Mouse (Mus musculus): ENCODE results near the gene Nqo2. TPM values are rescaled to one million over a fixed set of nuclear protein-coding genes. Genes with fewer than 3 reads are reported as not detected.
A peak's percentile ranks its signal among the peaks of the same experiment; 100 is the strongest.

Nqo2 gene
- polyA plus RNA-seq (2014; fragmentation: Nextera tagmentation; extraction: Ambion mirVana): 29.6 and 35.1 TPM in 2 replicates

GRCm38 (mm10) chr13:33964206-33965046 is at the start of gene Nqo2:
Gene Nqo2 (plus strand): TSS chr13:33964687.
- peak within 1 kb of the TSS; percentile 64 for H3K4me3 ChIP-seq (ENCODE audit: low read depth, low read length)
- peak within 1 kb of the TSS; percentile 82 for H3K9ac ChIP-seq (ENCODE audit: low read depth, low read length)
- H3K9me3 ChIP-seq (replicated peaks; ENCODE audit: control insufficient read depth, low read length): no peaks in the 10 kb centered on the region
- H3K27ac ChIP-seq (ENCODE audit: low read depth, low read length): peak within 1 kb of the TSS; percentile 94
- H3K27me3 ChIP-seq (ENCODE audit: control insufficient read depth, insufficient read depth, low read length): no peaks in the 10 kb centered on the region
- peak; percentile 79 for ATAC-seq (replicated peaks; ENCODE audit: insufficient number of reproducible peaks, low FRiP score, low TSS enrichment)
- H3K4me1 ChIP-seq (ENCODE audit: control insufficient read depth, insufficient read depth, low read length): peaks cover 6% of the 10 kb centered on the region
- WGBS (ENCODE audit: insufficient replicate concordance): 1% methylated on average over 22 of the region's 22 CpGs
- no peaks in the 10 kb centered on the region for H3K36me3 ChIP-seq (ENCODE audit: control insufficient read depth, insufficient read depth, low read length)
- peak within 1 kb of the TSS; percentile 68 for H3K4me2 ChIP-seq

GRCm38 (mm10) chr13:33921041-33921440 is 43.4 kb upstream of the Nqo2 start:
- H3K9ac ChIP-seq (ENCODE audit: low read depth, low read length): no peak overlapping the region

GRCm38 (mm10) chr13:33921699-33922098 is 42.8 kb upstream of the Nqo2 start:
- Histone ChIP-seq H3K4me2 (no peak overlapping the region), H3K4me3 (ENCODE audit: low read depth, low read length) (no peak overlapping the region), H3K9ac (ENCODE audit: low read depth, low read length) (no peak overlapping the region), H3K27me3 (ENCODE audit: control insufficient read depth, insufficient read depth, low read length) (no peaks in the 10 kb centered on the region), H3K27ac (ENCODE audit: low read depth, low read length) (no peak overlapping the region), H3K36me3 (ENCODE audit: control insufficient read depth, insufficient read depth, low read length) (peaks cover 14% of the 10 kb centered on the region), H3K4me1 (ENCODE audit: control insufficient read depth, insufficient read depth, low read length) (no peaks in the 10 kb centered on the region), H3K9me3 (replicated peaks; ENCODE audit: control insufficient read depth, low read length) (no peaks in the 10 kb centered on the region)
- ATAC-seq (replicated peaks; ENCODE audit: insufficient number of reproducible peaks, low FRiP score, low TSS enrichment): no peak
- whole genome bisulfite sequencing (ENCODE audit: insufficient replicate concordance): 68% methylated on average over 5 of the region's 5 CpGs

More at GRCm38 (mm10) chr13:33921041-33921440, 43.4 kb upstream of the Nqo2 start:
- ATAC-seq (replicated peaks; ENCODE audit: insufficient number of reproducible peaks, low FRiP score, low TSS enrichment): no peak
- Histone ChIP-seq H3K36me3 (ENCODE audit: control insufficient read depth, insufficient read depth, low read length) (peaks cover 14% of the 10 kb centered on the region), H3K27me3 (ENCODE audit: control insufficient read depth, insufficient read depth, low read length) (no peaks in the 10 kb centered on the region), H3K27ac (ENCODE audit: low read depth, low read length) (no peak overlapping the region), H3K4me3 (ENCODE audit: low read depth, low read length) (no peak overlapping the region), H3K9me3 (replicated peaks; ENCODE audit: control insufficient read depth, low read length) (no peaks in the 10 kb centered on the region), H3K4me1 (ENCODE audit: control insufficient read depth, insufficient read depth, low read length) (no peaks in the 10 kb centered on the region), H3K4me2 (no peak overlapping the region)
- 79% methylated on average over 6 of the region's 6 CpGs for WGBS (ENCODE audit: insufficient replicate concordance)

- H3K9me3 ChIP-seq (replicated peaks; ENCODE audit: control insufficient read depth, low read length): no peaks in the 10 kb centered on the region
- no peak overlapping the region for H3K27ac ChIP-seq (ENCODE audit: low read depth, low read length)
- no peaks in the 10 kb centered on the region for H3K27me3 ChIP-seq (ENCODE audit: control insufficient read depth, insufficient read depth, low read length)
- H3K36me3 ChIP-seq (ENCODE audit: control insufficient read depth, insufficient read depth, low read length): no peaks in the 10 kb centered on the region
- no peak overlapping the region for H3K4me3 ChIP-seq (ENCODE audit: low read depth, low read length)
- no peak for ATAC-seq (replicated peaks; ENCODE audit: insufficient number of reproducible peaks, low FRiP score, low TSS enrichment)
- no peaks in the 10 kb centered on the region; the same call in 1 of the 2 replicates for H3K4me1 ChIP-seq (ENCODE audit: control insufficient read depth, insufficient read depth, low read length)
- no peak overlapping the region for H3K9ac ChIP-seq (ENCODE audit: low read depth, low read length)
- WGBS (ENCODE audit: insufficient replicate concordance): 71% methylated on average over 2 of the region's 2 CpGs
- H3K4me2 ChIP-seq: no peak overlapping the region
Measured at GRCm38 (mm10) chr13:33930281-33930680, 34.2 kb upstream of the Nqo2 start.

GRCm38 (mm10) chr13:33930912-33931311 is 33.6 kb upstream of the Nqo2 start:
- H3K4me1 ChIP-seq (ENCODE audit: control insufficient read depth, insufficient read depth, low read length): no peaks in the 10 kb centered on the region; the same call in 1 of the 2 replicates

GRCm38 (mm10) chr13:33934743-33935142 is 29.7 kb upstream of the Nqo2 start:
- H3K4me1 ChIP-seq (ENCODE audit: control insufficient read depth, insufficient read depth, low read length): no peaks in the 10 kb centered on the region; the same call in 1 of the 2 replicates
- no peak overlapping the region for H3K9ac ChIP-seq (ENCODE audit: low read depth, low read length)
- no peak for ATAC-seq (replicated peaks; ENCODE audit: insufficient number of reproducible peaks, low FRiP score, low TSS enrichment)
- WGBS (ENCODE audit: insufficient replicate concordance): 63% methylated on average over 6 of the region's 6 CpGs
- no peaks in the 10 kb centered on the region for H3K27me3 ChIP-seq (ENCODE audit: control insufficient read depth, insufficient read depth, low read length)
- H3K36me3 ChIP-seq (ENCODE audit: control insufficient read depth, insufficient read depth, low read length): no peaks in the 10 kb centered on the region
- no peak overlapping the region for H3K27ac ChIP-seq (ENCODE audit: low read depth, low read length)
- no peaks in the 10 kb centered on the region for H3K9me3 ChIP-seq (replicated peaks; ENCODE audit: control insufficient read depth, low read length)
- peak overlapping the region; percentile 82 for H3K4me2 ChIP-seq
- no peak overlapping the region for H3K4me3 ChIP-seq (ENCODE audit: low read depth, low read length)

More at GRCm38 (mm10) chr13:33930912-33931311, 33.6 kb upstream of the Nqo2 start:
- no peaks in the 10 kb centered on the region for H3K27me3 ChIP-seq (ENCODE audit: control insufficient read depth, insufficient read depth, low read length)
- H3K4me2 ChIP-seq: no peak overlapping the region
- no peak for ATAC-seq (replicated peaks; ENCODE audit: insufficient number of reproducible peaks, low FRiP score, low TSS enrichment)
- no peak overlapping the region for H3K4me3 ChIP-seq (ENCODE audit: low read depth, low read length)
- no peaks in the 10 kb centered on the region for H3K9me3 ChIP-seq (replicated peaks; ENCODE audit: control insufficient read depth, low read length)
- H3K36me3 ChIP-seq (ENCODE audit: control insufficient read depth, insufficient read depth, low read length): no peaks in the 10 kb centered on the region
- 82% methylated on average over 3 of the region's 3 CpGs for WGBS (ENCODE audit: insufficient replicate concordance)
- no peak overlapping the region for H3K27ac ChIP-seq (ENCODE audit: low read depth, low read length)
- H3K9ac ChIP-seq (ENCODE audit: low read depth, low read length): no peak overlapping the region

- H3K4me3 ChIP-seq (ENCODE audit: low read depth, low read length): peak overlapping the region; percentile 72
- ATAC-seq (replicated peaks; ENCODE audit: insufficient number of reproducible peaks, low FRiP score, low TSS enrichment): peak; percentile 73
Measured at GRCm38 (mm10) chr13:33935465-33936181, 28.9 kb upstream of the Nqo2 start.

GRCm38 (mm10) chr13:33937151-33937550 is 27.3 kb upstream of the Nqo2 start:
- ATAC-seq (replicated peaks; ENCODE audit: insufficient number of reproducible peaks, low FRiP score, low TSS enrichment): no peak
- H3K9me3 ChIP-seq (replicated peaks; ENCODE audit: control insufficient read depth, low read length): no peaks in the 10 kb centered on the region
- 44% methylated on average over 5 of the region's 5 CpGs for WGBS (ENCODE audit: insufficient replicate concordance)
- H3K4me2 ChIP-seq: no peak overlapping the region
- no peaks in the 10 kb centered on the region for H3K36me3 ChIP-seq (ENCODE audit: control insufficient read depth, insufficient read depth, low read length)
- H3K27ac ChIP-seq (ENCODE audit: low read depth, low read length): no peak overlapping the region
- no peak overlapping the region for H3K4me3 ChIP-seq (ENCODE audit: low read depth, low read length)
- no peak overlapping the region for H3K9ac ChIP-seq (ENCODE audit: low read depth, low read length)
- no peaks in the 10 kb centered on the region for H3K27me3 ChIP-seq (ENCODE audit: control insufficient read depth, insufficient read depth, low read length)
- no peaks in the 10 kb centered on the region; the same call in 1 of the 2 replicates for H3K4me1 ChIP-seq (ENCODE audit: control insufficient read depth, insufficient read depth, low read length)

More at GRCm38 (mm10) chr13:33935465-33936181, 28.9 kb upstream of the Nqo2 start:
- WGBS (ENCODE audit: insufficient replicate concordance): under 1% methylated on average over 44 of the region's 44 CpGs
- Histone ChIP-seq H3K4me2 (peak overlapping the region; percentile 82), H3K9me3 (replicated peaks; ENCODE audit: control insufficient read depth, low read length) (no peaks in the 10 kb centered on the region), H3K27me3 (ENCODE audit: control insufficient read depth, insufficient read depth, low read length) (no peaks in the 10 kb centered on the region), H3K4me1 (ENCODE audit: control insufficient read depth, insufficient read depth, low read length) (no peaks in the 10 kb centered on the region; the same call in 1 of the 2 replicates), H3K27ac (ENCODE audit: low read depth, low read length) (0 out of 2 replicates have a peak overlapping the region, but pooled peaks have one; percentile 22), H3K9ac (ENCODE audit: low read depth, low read length) (peak overlapping the region; percentile 86), H3K36me3 (ENCODE audit: control insufficient read depth, insufficient read depth, low read length) (no peaks in the 10 kb centered on the region)

Data from heart, embryonic 11.5 days (tissue).